Mouse (Mus musculus) bone marrow, adult 2 months (tissue): ENCODE data around the gene Fcer2a.

ENCODE experiments used
- CTCF ChIP-seq: fragments of 200-500 bp; IDR thresholded peaks from 2 replicates; pipeline ENCODE4 v1.5.1; 2011; ENCODE audit warnings: low read length, control low read depth; ENCODE audit not compliant: control insufficient read depth, insufficient read depth
- POLR2A ChIP-seq: fragments of 200-500 bp; IDR thresholded peaks from 2 replicates; pipeline ENCODE4 v1.6.1; 2011; ENCODE audit warnings: low read depth, mild to moderate bottlenecking, control low read depth, low read length, borderline replicate concordance; ENCODE audit not compliant: control insufficient read depth

DNA sequence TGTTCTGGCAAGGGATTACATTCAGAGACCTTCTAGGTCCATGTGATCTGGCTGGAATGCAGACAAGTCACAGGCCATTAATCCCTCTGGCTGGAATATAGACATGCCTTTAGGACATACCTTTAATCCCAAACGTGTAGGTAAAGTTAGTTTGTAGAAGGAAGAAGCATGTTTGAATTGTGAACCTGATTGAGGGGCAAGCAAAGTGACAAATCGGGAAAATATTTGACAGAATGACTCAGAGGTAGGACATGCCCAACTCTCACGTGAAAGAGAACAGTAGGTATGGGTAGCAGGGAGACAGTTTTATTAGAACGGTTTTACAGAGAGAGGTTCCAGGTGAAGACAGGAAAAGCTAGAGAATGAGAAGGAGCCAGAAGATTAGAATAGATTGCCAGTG is 46.4 kb downstream of the Fcer2a start:
- no peak for TF ChIP-seq CTCF
- TF ChIP-seq POLR2A = no peak
